Mouse (Mus musculus) heart, adult 2 months (tissue): ENCODE data around the gene Otud7b.

ENCODE experiments used
- CTCF ChIP-seq: fragments of 200-600 bp; IDR thresholded peaks from 2 replicates; pipeline ENCODE4 v1.8.1; 2022; ENCODE audit warnings: antibody characterized with exemption, mild to moderate bottlenecking, moderate library complexity
- EP300 ChIP-seq: fragments of 200-500 bp; IDR thresholded peaks from 2 replicates; pipeline ENCODE4 v1.6.1; 2011; ENCODE audit warnings: low read depth, low read length, control low read depth; ENCODE audit not compliant: insufficient read depth

GRCm38 (mm10) chr3:96152611-96153010 is 48.3 kb downstream of the Otud7b start:
- no peak for TF ChIP-seq EP300
- TF ChIP-seq CTCF: no peak
